ENCODE assay signal across 9 mouse cellular contexts in the genomic region with DNA sequence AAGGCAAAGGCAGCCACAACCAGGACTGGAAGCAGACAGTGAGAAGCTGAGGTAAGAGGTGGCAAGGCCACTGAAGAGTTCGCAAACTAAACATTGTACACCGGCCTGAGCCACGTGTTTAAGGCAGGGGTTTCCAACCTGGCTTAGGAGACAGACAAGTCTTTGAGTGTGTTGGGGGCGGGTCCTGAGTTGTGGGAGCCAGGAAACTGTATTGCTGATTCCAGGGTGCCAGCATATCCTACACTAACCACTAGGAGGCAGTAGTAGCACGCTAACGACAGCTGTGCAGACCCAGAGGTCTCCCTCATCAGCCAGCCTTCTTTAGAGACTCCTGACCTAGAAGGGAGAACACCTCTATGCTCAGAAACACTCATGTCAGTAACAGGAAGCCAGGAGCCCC. TPM values are rescaled to one million over a fixed set of nuclear protein-coding genes. Genes with fewer than 3 reads are reported as not detected.
DNase-seq lines count a peak whose midpoint lies in the region; ATAC-seq and TF ChIP-seq lines count a peak whose summit lies in the region.
"Had no signal": no experiment of that assay in that cellular context is flagged by ENCODE, and none has a peak within 500 bp of the region (broad histone marks: within the 10 kb centered on the region; RNA-seq: fewer than 3 reads in every experiment).

No protein-coding gene starts in this region.

- peak; percentile 36 for DNase-seq in heart, postnatal 0 days (ENCODE audit: low spot score)
- no peak for DNase-seq in heart, postnatal 25 days (ENCODE audit: low spot score)
- DNase-seq in limb, embryonic 10.5 days (ENCODE audit: low spot score), result peak; percentile 56
- peak; percentile 75 for DNase-seq in splenic B cell, adult 2 months (ENCODE audit: low read depth, low spot score)
- DNase-seq in cerebellum, postnatal 4 days (ENCODE audit: low spot score in 2 of 2), result no peak
- DNase-seq in spleen, adult 18-20 months, result no peak

- no peak overlapping the region for H3K27ac ChIP-seq in heart, postnatal 0 days (ENCODE audit: low read depth)
- H3K27ac ChIP-seq in bone marrow macrophage, adult 2 months (ENCODE audit: insufficient read depth, low read depth, low read length), result no peak overlapping the region
- no peak overlapping the region for H3K27ac ChIP-seq in limb, embryonic 10.5 days

- 18% methylated on average over 6 of the region's 6 CpGs for WGBS in heart, postnatal 0 days
- WGBS in limb, embryonic 10.5 days, result 15% methylated on average over 6 of the region's 6 CpGs

- no peaks in the 10 kb centered on the region for H3K36me3 ChIP-seq in heart, postnatal 0 days (replicated peaks; ENCODE audit: control insufficient read depth, insufficient read depth, low read length)
- no peaks in the 10 kb centered on the region for H3K36me3 ChIP-seq in limb, embryonic 10.5 days
- no peaks in the 10 kb centered on the region for H3K36me3 ChIP-seq in splenic B cell, adult 2 months (ENCODE audit: control insufficient read depth, insufficient read depth, low read length, poor library complexity, severe bottlenecking)

- peak; percentile 20; the same call in 1 of the 2 replicates for ATAC-seq in heart, postnatal 0 days (ENCODE audit: insufficient read depth, low read depth)
- ATAC-seq in CD4-positive, CD25-positive, alpha-beta regulatory T cell, adult 4 months, result peak; percentile 74

- H3K27me3 ChIP-seq in heart, postnatal 0 days (ENCODE audit: control insufficient read depth, insufficient read depth, low read length), result no peaks in the 10 kb centered on the region
- H3K27me3 ChIP-seq in limb, embryonic 10.5 days (ENCODE audit: low read depth, poor library complexity, severe bottlenecking), result no peaks in the 10 kb centered on the region
- H3K27me3 ChIP-seq in splenic B cell, adult 2 months (ENCODE audit: control insufficient read depth, insufficient read depth, low read length, poor library complexity, severe bottlenecking), result no peaks in the 10 kb centered on the region

- no peak overlapping the region for H3K4me2 ChIP-seq in heart, postnatal 0 days (ENCODE audit: low read depth, low read length)

- no peak for TF ChIP-seq EP300 in heart, postnatal 0 days (IDR thresholded peaks at IDR 0.05; ENCODE audit: low read depth)

- H3K9me3 ChIP-seq in heart, postnatal 0 days (replicated peaks; ENCODE audit: control insufficient read depth, low read length), result no peaks in the 10 kb centered on the region
- H3K9me3 ChIP-seq in limb, embryonic 10.5 days (replicated peaks), result no peaks in the 10 kb centered on the region

- peak; percentile 53 for TF ChIP-seq CTCF in heart, postnatal 0 days (IDR thresholded peaks at IDR 0.05; ENCODE audit: low read depth)
- peak; percentile 64; the same call in 1 of the 2 replicates for TF ChIP-seq CTCF in bone marrow macrophage, adult 2 months (IDR thresholded peaks at IDR 0.05; ENCODE audit: low read depth, low read length)

- H3K4me3 ChIP-seq in heart, postnatal 0 days (ENCODE audit: low read depth, low read length), result no peak overlapping the region
- H3K4me3 ChIP-seq in bone marrow macrophage, adult 2 months (ENCODE audit: insufficient read depth, low read length), result no peak overlapping the region
- no peak overlapping the region for H3K4me3 ChIP-seq in limb, embryonic 10.5 days

- no peak for TF ChIP-seq POLR2A in bone marrow macrophage, adult 2 months (IDR thresholded peaks at IDR 0.05; ENCODE audit: borderline replicate concordance, low read depth, low read length)

- H3K4me1 ChIP-seq in heart, postnatal 0 days (ENCODE audit: control insufficient read depth, insufficient read depth), result 0 out of 2 replicates have a peak, but pooled peaks cover 4% of the 10 kb centered on the region
- no peaks in the 10 kb centered on the region for H3K4me1 ChIP-seq in bone marrow macrophage, adult 2 months (ENCODE audit: control insufficient read depth, insufficient read depth, low read length)
- H3K4me1 ChIP-seq in limb, embryonic 10.5 days, result peaks cover 9% of the 10 kb centered on the region

- no peak overlapping the region for H3K9ac ChIP-seq in heart, postnatal 0 days (replicated peaks; ENCODE audit: low read depth, low read length)

- intact Hi-C loops in heart, postnatal 25 days (cut with DNase I), result loop anchor here (5.0 kb wide), 2 partner anchors 352 to 402 kb away; no protein-coding TSS in a partner anchor

RNA-seq across cellular contexts. Expression of gene Irgm2, which starts 35.7 kb away (rescaled TPM):
- total RNA-seq in heart, postnatal 0 days (2014; rRNA removed; ENCODE audit: low replicate concordance), result 7.7 and 8.7 TPM in 2 replicates
- 4.6 and 5.2 TPM in 2 replicates for polyA plus RNA-seq in heart, postnatal 0 days (2015; fragmentation: Nextera tagmentation; extraction: Ambion mirVana)
- 10 to 100 TPM in 1 of 2 experiments, 1 to 10 TPM in 1; 9.3 to 10.7 TPM for total RNA-seq in heart, postnatal 25 days (2021)
- polyA plus RNA-seq in CD4-positive, CD25-positive, alpha-beta regulatory T cell, adult 4 months (2017; shearing (Covaris generic)), result 10 to 100 TPM; 51.0 to 68.1 TPM
- polyA plus RNA-seq in bone marrow macrophage, adult 2 months (2012; ENCODE audit: insufficient read depth, insufficient read length, missing spikeins), result 40.7 and 44.4 TPM in 2 replicates
- polyA plus RNA-seq in limb, embryonic 10.5 days (2016; fragmentation: Nextera tagmentation; extraction: Ambion mirVana), result 0.05 and 0.50 TPM in 2 replicates

RNA-seq across cellular contexts. Expression of gene Igtp, which starts 35.8 kb away (rescaled TPM):
- total RNA-seq in heart, postnatal 0 days (2014; rRNA removed; ENCODE audit: low replicate concordance), result 7.8 and 9.8 TPM in 2 replicates
- 7.0 and 8.0 TPM in 2 replicates for polyA plus RNA-seq in heart, postnatal 0 days (2015; fragmentation: Nextera tagmentation; extraction: Ambion mirVana)
- 1 to 10 TPM; 6.4 TPM for total RNA-seq in heart, postnatal 25 days (2021)
- polyA plus RNA-seq in CD4-positive, CD25-positive, alpha-beta regulatory T cell, adult 4 months (2017; shearing (Covaris generic)), result 100 to 1,000 TPM; 433 to 495 TPM
- 31.3 and 33.3 TPM in 2 replicates for polyA plus RNA-seq in bone marrow macrophage, adult 2 months (2012; ENCODE audit: insufficient read depth, insufficient read length, missing spikeins)
- polyA plus RNA-seq in limb, embryonic 10.5 days (2016; fragmentation: Nextera tagmentation; extraction: Ambion mirVana), result 1.3 TPM in 2 replicates

RNA-seq across cellular contexts. Expression of gene 4930438A08Rik, which starts 39.4 kb away (rescaled TPM):
- total RNA-seq in heart, postnatal 0 days (2014; rRNA removed; ENCODE audit: low replicate concordance), result not detected in 2 replicates
- polyA plus RNA-seq in heart, postnatal 0 days (2015; fragmentation: Nextera tagmentation; extraction: Ambion mirVana), result not detected in 2 replicates
- total RNA-seq in heart, postnatal 25 days (2021), result not detected
- polyA plus RNA-seq in CD4-positive, CD25-positive, alpha-beta regulatory T cell, adult 4 months (2017; shearing (Covaris generic)), result not detected
- not detected in 2 replicates for polyA plus RNA-seq in bone marrow macrophage, adult 2 months (2012; ENCODE audit: insufficient read depth, insufficient read length, missing spikeins)
- not detected in 2 replicates for polyA plus RNA-seq in limb, embryonic 10.5 days (2016; fragmentation: Nextera tagmentation; extraction: Ambion mirVana)
- polyA plus RNA-seq: stomach, embryonic 14.5 days had no signal

Comparison
In these comparisons a context has a peak if more than half of its experiments do, and no peak if none do; other contexts are left out.
1. DNase-seq: peak in heart, postnatal 0 days (single experiment), limb, embryonic 10.5 days (single experiment) and splenic B cell, adult 2 months (single experiment); none in heart, postnatal 25 days (single experiment), cerebellum, postnatal 4 days (0 of 2) and spleen, adult 18-20 months (0 of 2).
2. RNA of gene Igtp, which starts 35.8 kb away (polyA plus RNA-seq): 433 to 495 TPM in CD4-positive, CD25-positive, alpha-beta regulatory T cell, adult 4 months; 31.3 to 33.3 TPM in bone marrow macrophage, adult 2 months, 7.0 to 8.0 TPM in heart, postnatal 0 days and 1.3 TPM in limb, embryonic 10.5 days; every median in the first group is over 10 times any median in the second.